Mouse (Mus musculus) frontal cortex, postnatal 36 days (tissue): ENCODE measurements at regions not wholly inside any gene's neighbourhood (a gene's known extent, or its start where the extent isn't known, plus 50 kb on each side); places are given as distances from the start of the nearest gene placed in this dataset.
A peak's percentile ranks its signal among the peaks of the same experiment; 100 is the strongest.

Experiments
- DNase-seq, 2 experiments: peaks; one replicate each; pipeline ENCODE4 v3.0.0; 2022; ENCODE audit warnings: low spot score in 2 of 2

GRCm38 (mm10) chr4:38572968-38573367, 877.1 kb upstream of the 1700009N14Rik start:
- DNase-seq: peak in 1 of 2 experiments; percentile 3

- DNase-seq: no peak
Observed at GRCm38 (mm10) chr4:38590358-38590757, 859.7 kb upstream of the 1700009N14Rik start.
